Mouse (Mus musculus) embryonic facial prominence, embryonic 11.5 days (tissue): Measurements from ENCODE around the gene Cfap299. TPM values are rescaled to one million over a fixed set of nuclear protein-coding genes. Genes with fewer than 3 reads are reported as not detected.

Source experiments
- ATAC-seq: fragments of 200-750 bp; cut with Nextera tagmentation; replicated peaks from 2 replicates; pipeline ENCODE4 v1.8.0; 2017; ENCODE audit warnings: low read depth; ENCODE audit not compliant: insufficient number of reproducible peaks, low FRiP score, low TSS enrichment
- DNase-seq: peaks from one replicate; pipeline ENCODE4 v3.0.0-alpha.2; 2015; ENCODE audit warnings: low spot score
- H3K27ac ChIP-seq: fragments of 300-500 bp; sonication (generic); replicated peaks from 2 replicates; pipeline ENCODE4 v1.5.1; 2014; ENCODE audit warnings: mild to moderate bottlenecking, low read depth, low read length, control low read depth
- H3K27me3 ChIP-seq: fragments of 300-500 bp; sonication (generic); 2 replicates; pipeline ENCODE4 v1.6.1; 2014; ENCODE audit warnings: mild to moderate bottlenecking, low read length, moderate library complexity, mixed read lengths; ENCODE audit not compliant: control insufficient read depth, insufficient read depth
- H3K36me3 ChIP-seq: fragments of 300-500 bp; sonication (generic); replicated peaks from 2 replicates; pipeline ENCODE4 v1.6.1; 2014; ENCODE audit warnings: low read depth, mild to moderate bottlenecking, low read length, moderate library complexity, mixed read lengths; ENCODE audit not compliant: control insufficient read depth, insufficient read depth
- H3K4me1 ChIP-seq: fragments of 300-500 bp; sonication (generic); 2 replicates; pipeline ENCODE4 v1.6.1; 2014; ENCODE audit warnings: low read length, mixed read lengths; ENCODE audit not compliant: control insufficient read depth, insufficient read depth
- H3K4me2 ChIP-seq: fragments of 300-500 bp; sonication (generic); 2 replicates; pipeline ENCODE4 v1.6.1; 2014; ENCODE audit warnings: low read depth, mild to moderate bottlenecking, control low read depth, low read length, moderate library complexity
- H3K4me3 ChIP-seq: fragments of 300-500 bp; sonication (generic); 2 replicates; pipeline ENCODE4 v1.5.1; 2014; ENCODE audit warnings: low read depth, low read length, control low read depth
- H3K9ac ChIP-seq: fragments of 300-500 bp; sonication (generic); replicated peaks from 2 replicates; pipeline ENCODE4 v1.6.1; 2014; ENCODE audit warnings: mild to moderate bottlenecking, control low read depth, low read length
- H3K9me3 ChIP-seq: fragments of 300-500 bp; sonication (generic); replicated peaks from 2 replicates; pipeline ENCODE4 v1.6.1; 2016; ENCODE audit warnings: mild to moderate bottlenecking, low read length, inconsistent platforms, mixed read lengths; ENCODE audit not compliant: control insufficient read depth
- WGBS: fragments of 180-500 bp; shearing (Covaris S2); extraction: QIAGEN DNeasy Blood & Tissue Kit; methylation state at CpG from one replicate; pipeline ENCODE4 v1.1.7; 2014; 5-methylcytosine and 5-hydroxymethylcytosine counted together
- polyA plus RNA-seq: library from polyadenylated mRNA; unstranded; fragments of >200 nt; fragmentation: Nextera tagmentation; extraction: Ambion mirVana; gene quantifications from 2 replicates; pipeline ENCODE4 v1.2.1, GENCODE M21; 2014

Gene Cfap299
- polyA plus RNA-seq, 1 experiment from 2014 or later, result 1.5 TPM

DNA sequence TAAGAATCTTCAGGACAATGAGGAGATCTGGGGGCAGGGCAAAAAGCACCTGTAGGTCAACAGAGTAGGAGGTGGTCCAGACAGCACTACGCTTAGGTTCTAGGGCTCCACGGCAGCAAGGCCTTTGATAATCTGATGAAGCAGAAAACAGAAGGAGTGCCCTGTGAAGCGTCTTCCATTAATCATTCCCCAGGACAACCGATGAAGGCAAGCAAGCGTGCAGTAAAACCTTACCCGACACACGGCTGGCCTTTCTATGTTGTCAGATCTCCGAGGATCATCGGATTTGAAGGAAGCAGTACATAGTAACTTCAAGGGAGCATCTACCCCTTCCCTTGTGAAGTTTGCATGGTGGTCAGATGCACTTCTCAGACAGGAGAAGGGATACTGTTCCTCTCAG, 478.8 kb downstream of the Cfap299 start:
- H3K4me1 ChIP-seq, result no peaks in the 10 kb centered on the region
- no peak overlapping the region for H3K4me2 ChIP-seq
- no peak for DNase-seq
- H3K9ac ChIP-seq, result no peak overlapping the region
- WGBS, result 69% methylated on average over 9 of the region's 9 CpGs
- H3K27me3 ChIP-seq, result no peaks in the 10 kb centered on the region
- no peaks in the 10 kb centered on the region for H3K9me3 ChIP-seq
- H3K36me3 ChIP-seq, result no peaks in the 10 kb centered on the region
- no peak for ATAC-seq
- no peak overlapping the region for H3K4me3 ChIP-seq
- H3K27ac ChIP-seq, result no peak overlapping the region

DNA sequence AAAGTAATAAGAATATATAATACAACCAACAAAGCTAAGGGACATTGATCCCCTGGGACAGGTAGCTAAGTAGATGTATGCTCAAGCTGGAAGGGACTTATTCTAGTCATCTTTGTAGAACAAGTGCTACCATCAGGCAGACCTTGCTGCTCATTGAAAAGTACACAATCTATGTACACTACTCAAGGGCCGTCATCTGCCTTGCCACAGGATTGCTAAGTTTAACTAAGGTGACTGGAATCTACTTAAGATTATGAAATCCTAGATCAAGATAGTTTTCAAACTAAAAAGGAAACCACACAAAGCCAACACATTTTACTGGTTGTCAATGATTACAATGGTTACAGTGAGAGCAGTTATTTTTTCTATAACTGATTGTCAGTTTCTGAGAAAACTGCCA, 483.3 kb downstream of the Cfap299 start:
- H3K4me3 ChIP-seq, result no peak overlapping the region
- no peak overlapping the region for H3K4me2 ChIP-seq

DNA sequence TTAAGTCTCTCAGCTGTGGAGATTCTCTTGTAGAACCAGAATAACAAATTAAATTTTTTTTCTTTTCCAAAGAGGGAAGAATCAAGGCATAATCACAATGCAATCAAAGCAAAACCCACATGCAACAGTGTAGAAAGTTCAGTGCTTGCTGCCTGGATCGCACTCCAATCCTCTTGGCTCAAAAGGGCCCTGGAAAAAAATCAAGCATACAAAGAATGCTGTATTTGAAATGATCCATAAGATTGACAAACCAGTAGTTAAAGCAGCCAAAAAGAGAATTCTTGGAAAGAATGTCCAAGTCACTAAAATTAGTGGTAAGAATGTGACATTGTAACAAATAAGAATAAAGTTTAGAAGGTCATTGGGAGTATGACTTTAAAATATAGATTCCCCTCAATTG, 486.2 kb downstream of the Cfap299 start:
- H3K27me3 ChIP-seq, result no peaks in the 10 kb centered on the region
- no peak overlapping the region for H3K4me3 ChIP-seq
- H3K4me2 ChIP-seq, result no peak overlapping the region
- no peaks in the 10 kb centered on the region for H3K36me3 ChIP-seq
- no peak overlapping the region for H3K9ac ChIP-seq
- no peaks in the 10 kb centered on the region for H3K4me1 ChIP-seq
- no peaks in the 10 kb centered on the region for H3K9me3 ChIP-seq
- ATAC-seq (no peak), DNase-seq (no peak)
- WGBS, result 89% methylated on average over 1 of the region's 1 CpGs
- H3K27ac ChIP-seq, result no peak overlapping the region

More for the DNA sequence above, 483.3 kb downstream of the Cfap299 start:
- ATAC-seq, result no peak
- H3K9ac ChIP-seq, result no peak overlapping the region
- H3K36me3 ChIP-seq, result no peaks in the 10 kb centered on the region
- no peak overlapping the region for H3K27ac ChIP-seq
- H3K4me1 ChIP-seq, result no peaks in the 10 kb centered on the region
- WGBS, result 93% methylated on average over 1 of the region's 1 CpGs
- no peaks in the 10 kb centered on the region for H3K27me3 ChIP-seq
- no peak for DNase-seq
- H3K9me3 ChIP-seq, result no peaks in the 10 kb centered on the region

DNA sequence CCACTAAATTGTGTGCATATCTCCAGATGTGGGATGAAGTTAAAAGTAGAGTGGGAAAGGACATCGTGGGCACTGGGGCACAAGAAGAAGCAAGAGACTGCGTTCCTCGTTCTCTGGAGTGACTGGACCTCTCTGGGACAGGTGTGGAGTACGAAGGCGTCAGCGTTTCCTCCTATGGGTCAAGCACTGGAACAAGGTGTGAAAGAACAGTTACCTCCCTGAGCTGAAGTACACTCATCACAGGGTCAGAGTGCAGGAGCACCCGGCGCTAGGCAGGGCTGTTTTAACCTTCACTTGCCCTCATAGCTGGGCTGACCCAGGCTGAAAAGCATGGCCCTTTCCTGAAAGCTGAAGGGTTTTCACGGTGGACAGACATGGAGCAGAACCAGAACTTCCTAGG, 504.7 kb downstream of the Cfap299 start:
- DNase-seq (no peak), ATAC-seq (no peak)
- H3K4me1 ChIP-seq, result no peaks in the 10 kb centered on the region
- WGBS, result 86% methylated on average over 9 of the region's 9 CpGs
- no peaks in the 10 kb centered on the region for H3K36me3 ChIP-seq
- H3K4me2 ChIP-seq, result no peak overlapping the region
- H3K9me3 ChIP-seq, result no peaks in the 10 kb centered on the region
- H3K27me3 ChIP-seq, result no peaks in the 10 kb centered on the region
- no peak overlapping the region for H3K4me3 ChIP-seq
- no peak overlapping the region for H3K27ac ChIP-seq
- no peak overlapping the region for H3K9ac ChIP-seq

DNA sequence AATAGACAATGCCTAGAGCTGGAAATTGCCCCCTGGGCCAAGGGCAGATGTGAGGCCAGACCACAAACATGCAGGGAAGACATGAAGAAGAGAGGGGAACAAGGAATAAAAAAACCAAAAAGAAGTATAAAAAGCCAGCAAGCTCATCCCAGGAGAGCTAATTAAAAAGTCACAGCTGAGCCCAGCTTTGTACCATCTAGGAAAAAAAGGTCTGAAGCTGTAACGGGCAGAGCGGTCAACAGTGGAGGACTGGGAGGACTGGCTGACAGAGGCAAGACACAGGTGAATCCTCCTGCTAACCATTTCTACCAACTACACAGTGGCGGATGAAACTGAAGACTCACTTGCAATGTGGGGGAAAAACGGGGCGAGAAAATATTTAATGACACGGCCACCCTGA, 505.2 kb downstream of the Cfap299 start:
- no peak for ATAC-seq
- no peak for DNase-seq
- Histone ChIP-seq H3K36me3 (no peaks in the 10 kb centered on the region), H3K4me1 (no peaks in the 10 kb centered on the region), H3K9me3 (no peaks in the 10 kb centered on the region), H3K9ac (no peak overlapping the region), H3K27ac (no peak overlapping the region), H3K4me2 (no peak overlapping the region), H3K4me3 (no peak overlapping the region), H3K27me3 (no peaks in the 10 kb centered on the region)
- WGBS, result 92% methylated on average over 6 of the region's 6 CpGs

DNA sequence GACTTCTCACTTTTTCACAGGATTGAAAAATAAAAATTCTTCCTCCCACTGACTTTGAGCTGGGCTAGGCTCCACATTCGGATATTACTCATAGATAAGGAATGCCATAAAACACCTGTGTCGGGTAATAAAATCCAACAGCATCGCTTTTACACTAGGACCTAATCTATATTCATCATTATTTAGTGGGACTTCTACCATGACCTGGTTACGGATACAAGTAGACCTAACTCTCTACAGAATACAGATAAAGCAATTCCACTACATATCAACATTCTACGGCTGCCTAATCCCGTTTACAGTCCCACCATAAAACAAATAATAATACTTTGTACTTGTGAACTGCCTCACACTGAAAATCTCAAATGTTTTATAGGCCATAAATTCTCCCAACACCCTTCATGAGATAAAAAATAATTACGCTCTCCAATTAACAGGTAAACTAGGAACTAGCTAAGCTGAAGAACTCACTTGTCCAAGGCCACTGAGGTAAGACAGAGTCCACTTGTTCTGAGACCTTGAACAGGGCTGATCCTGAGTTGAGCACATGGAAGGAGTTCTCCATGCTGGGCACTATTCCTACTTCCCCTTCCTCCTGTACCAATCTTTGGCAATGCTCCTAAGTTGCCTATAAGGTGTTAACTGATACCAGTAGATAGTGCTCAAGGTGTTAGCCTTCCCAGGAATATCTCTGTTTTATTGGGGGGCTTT, 513.7 kb downstream of the Cfap299 start:
- Histone ChIP-seq H3K27ac (no peak overlapping the region), H3K4me3 (no peak overlapping the region), H3K9me3 (no peaks in the 10 kb centered on the region), H3K27me3 (no peaks in the 10 kb centered on the region), H3K4me2 (no peak overlapping the region), H3K36me3 (no peaks in the 10 kb centered on the region), H3K9ac (no peak overlapping the region), H3K4me1 (no peaks in the 10 kb centered on the region)
- no peak for DNase-seq
- 93% methylated on average over 7 of the region's 7 CpGs for WGBS
- ATAC-seq, result no peak

- Histone ChIP-seq H3K27me3 (no peaks in the 10 kb centered on the region), H3K9me3 (no peaks in the 10 kb centered on the region), H3K4me3 (no peak overlapping the region), H3K36me3 (no peaks in the 10 kb centered on the region), H3K4me2 (no peak overlapping the region), H3K9ac (no peak overlapping the region), H3K27ac (no peak overlapping the region), H3K4me1 (no peaks in the 10 kb centered on the region)
- no peak for DNase-seq
- ATAC-seq, result no peak
- WGBS, result 83% methylated on average over 1 of the region's 1 CpGs
Observed at GRCm38 (mm10) chr5:98844664-98845063, 515.6 kb downstream of the Cfap299 start.
